Mouse (Mus musculus): ENCODE results near the gene Gh. TPM values are rescaled to one million over a fixed set of nuclear protein-coding genes. Genes with fewer than 3 reads are reported as not detected.
A peak's percentile ranks its signal among the peaks of the same experiment; 100 is the strongest.

The Gh gene
- total RNA-seq, 1 experiment from 2014 or later, result not detected

DNA sequence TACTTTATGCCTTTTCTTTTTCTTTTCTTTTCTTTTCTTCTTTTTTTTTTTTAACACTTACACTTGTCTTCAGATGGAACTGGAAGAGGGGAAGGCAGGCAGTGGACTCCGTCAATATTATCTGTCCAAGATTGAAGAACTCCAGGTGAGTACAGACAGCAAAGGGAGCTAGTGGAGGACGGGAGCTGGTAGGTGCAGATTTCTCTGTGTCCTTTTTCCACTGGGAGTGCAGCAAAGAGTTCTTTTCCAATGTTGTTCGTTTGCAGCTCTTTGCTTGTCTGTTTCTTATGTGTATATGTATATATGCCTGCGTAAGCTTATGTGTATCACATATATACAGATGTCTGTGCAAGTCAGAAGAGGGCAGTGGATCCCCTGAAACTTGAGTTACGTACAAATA, 44.9 kb downstream of the Gh start:
- no peak for ATAC-seq (replicated peaks in 1 of 2; ENCODE audit: insufficient read depth in 1 of 2, low FRiP score in 2 of 2, low TSS enrichment in 1 of 2, low read depth in 1 of 2, poor library complexity in 2 of 2, severe bottlenecking in 2 of 2)

DNA sequence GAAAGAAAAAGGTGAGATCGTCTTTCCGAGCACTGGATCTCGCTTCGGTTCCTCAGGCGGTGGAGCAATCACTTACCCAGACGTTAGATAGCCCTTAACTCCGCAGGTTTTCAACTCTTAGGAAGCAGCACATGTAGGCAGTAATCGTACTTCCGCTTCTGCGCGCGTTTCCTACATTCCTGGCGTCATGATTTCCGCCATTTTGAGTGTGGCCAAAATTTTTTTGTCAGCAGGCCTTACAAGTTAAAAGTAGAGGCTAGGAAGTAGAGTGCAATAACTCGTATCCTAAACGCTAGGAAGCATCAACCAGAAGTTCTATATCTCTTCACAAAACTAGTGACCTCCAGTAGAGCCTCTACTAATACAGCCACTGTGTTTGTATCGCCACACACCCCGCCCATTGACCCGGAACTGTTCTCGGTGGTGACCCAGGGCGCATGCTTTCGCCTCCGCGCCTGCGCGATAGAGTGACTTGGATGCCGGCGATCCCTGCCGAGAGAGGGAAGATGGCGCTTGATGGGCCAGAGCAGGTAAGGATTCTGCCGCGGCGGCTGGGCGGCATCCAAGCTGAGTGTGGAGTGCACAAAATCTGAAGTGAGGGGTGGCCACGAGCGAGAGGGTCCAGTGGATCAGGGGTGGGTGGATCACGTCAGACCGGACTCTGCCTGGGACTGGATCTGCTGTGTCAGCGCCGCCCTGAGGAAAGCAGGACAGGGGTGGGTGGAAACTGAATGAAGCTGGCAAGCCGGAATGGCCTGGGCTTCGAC, 45.8 kb downstream of the Gh start, which contains the start of the genes Ftsj3 and Psmc5:
Gene Ftsj3, minus strand, starts transcription at position 395 of the 767 bp plus-strand sequence.
Gene Psmc5, plus strand, starts transcription at position 470 of the 767 bp plus-strand sequence.
- ATAC-seq (replicated peaks in 1 of 2; ENCODE audit: insufficient read depth in 1 of 2, low FRiP score in 2 of 2, low TSS enrichment in 1 of 2, low read depth in 1 of 2, poor library complexity in 2 of 2, severe bottlenecking in 2 of 2), result peak; percentile 96 to 97

DNA sequence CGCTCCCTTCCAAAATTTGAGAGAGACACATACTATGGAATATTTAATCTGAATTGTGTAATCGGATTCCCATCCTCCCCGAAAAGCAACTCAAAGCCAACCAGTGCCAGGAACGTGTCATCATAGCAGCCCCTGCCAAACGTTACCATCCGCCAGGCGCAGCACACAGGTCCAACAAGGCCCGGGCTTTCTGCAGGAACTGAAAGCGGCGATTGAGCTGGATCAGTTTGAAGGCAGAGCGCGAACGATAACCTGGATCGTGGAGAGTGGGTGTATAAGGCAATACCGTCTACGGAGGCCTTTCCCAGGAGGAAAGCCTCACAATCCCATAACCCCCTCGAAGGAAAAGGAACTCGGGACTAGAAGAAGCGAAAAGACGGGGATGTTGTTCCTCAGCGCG, 46.5 kb downstream of the Gh start:
- no peak for ATAC-seq (replicated peaks in 1 of 2; ENCODE audit: insufficient read depth in 1 of 2, low FRiP score in 2 of 2, low TSS enrichment in 1 of 2, low read depth in 1 of 2, poor library complexity in 2 of 2, severe bottlenecking in 2 of 2)

DNA sequence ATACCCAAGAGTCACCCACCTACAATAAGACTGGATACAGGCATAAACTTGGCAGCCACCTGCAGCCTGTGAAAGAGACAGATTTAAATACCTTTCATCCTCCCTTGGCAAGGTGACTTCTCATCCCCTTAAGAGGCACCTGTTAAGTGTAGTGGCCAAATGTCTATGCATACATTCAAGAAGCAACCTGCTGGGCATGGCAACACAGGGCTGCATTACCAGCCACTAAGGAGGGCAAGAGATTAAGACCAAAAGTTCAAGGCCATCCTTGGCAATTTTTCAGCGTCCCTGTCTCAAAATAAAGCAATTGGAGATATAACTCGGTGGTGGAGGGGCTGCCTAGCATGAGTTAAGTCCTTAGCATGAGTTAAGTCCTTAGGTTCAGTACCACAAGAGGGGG, 46.9 kb downstream of the Gh start:
- no peak for ATAC-seq (replicated peaks in 1 of 2; ENCODE audit: insufficient read depth in 1 of 2, low FRiP score in 2 of 2, low TSS enrichment in 1 of 2, low read depth in 1 of 2, poor library complexity in 2 of 2, severe bottlenecking in 2 of 2)

Other genes starting within 250 kb of the Gh start
- gene Taco1, start 235.8 kb downstream of the Gh start, total RNA-seq (2017), result 10.2 and 12.8 TPM in 2 replicates
- 37.0 and 42.3 TPM in 2 replicates for gene Map3k3, start 217.3 kb downstream of the Gh start, total RNA-seq (2017)
- gene Gm10840, start 141.0 kb downstream of the Gh start, total RNA-seq (2017), result 13.6 TPM in 1 of 2 replicates, not detected in the other
- 39.7 and 57.2 TPM in 2 replicates for gene Limd2, start 141.0 kb downstream of the Gh start, total RNA-seq (2017)
- 18.2 and 21.7 TPM in 2 replicates for gene Strada, start 99.7 kb downstream of the Gh start, total RNA-seq (2017)
- 186 and 253 TPM in 2 replicates for gene Ccdc47, start 85.5 kb downstream of the Gh start, total RNA-seq (2017)
- 106 and 108 TPM in 2 replicates for gene Ddx42, start 84.9 kb downstream of the Gh start, total RNA-seq (2017)
- gene Ftsj3, start 45.8 kb downstream of the Gh start, total RNA-seq (2017), result 124 and 147 TPM in 2 replicates
- gene Psmc5, start 45.7 kb downstream of the Gh start, total RNA-seq (2017), result 86.0 and 87.2 TPM in 2 replicates
- 200 and 274 TPM in 2 replicates for gene Smarcd2, start 28.9 kb downstream of the Gh start, total RNA-seq (2017)
- 3.6 and 4.0 TPM in 2 replicates for gene Tcam1, start 25.2 kb downstream of the Gh start, total RNA-seq (2017)
- gene Cd79b, start 12.9 kb upstream of the Gh start, total RNA-seq (2017), result 15.9 and 30.2 TPM in 2 replicates
- gene Scn4a, start 51.4 kb upstream of the Gh start, total RNA-seq (2017), result not detected in 2 replicates
- gene Prr29, start 63.6 kb upstream of the Gh start, total RNA-seq (2017), result not detected in 2 replicates
- gene Icam2, start 86.2 kb upstream of the Gh start, total RNA-seq (2017), result 49.3 and 87.8 TPM in 2 replicates
- gene Ern1, start 186.0 kb upstream of the Gh start, total RNA-seq (2017), result 35.9 and 65.9 TPM in 2 replicates